Mouse (Mus musculus) spleen, adult 2 months (tissue): ENCODE results near the gene Chst11. TPM values are rescaled to one million over a fixed set of nuclear protein-coding genes. Genes with fewer than 3 reads are reported as not detected.

ENCODE experiments used
- DNase-seq, 2 experiments: peaks; one replicate each; pipeline versions ENCODE4 v3.0.0 to v3.0.0-alpha.2; 2012 to 2021; ENCODE audit warnings: low spot score in 2 of 2, low read depth in 1 of 2
- H3K27ac ChIP-seq: fragments of 200-500 bp; 2 replicates; pipeline ENCODE4 v1.5.1; 2012; ENCODE audit warnings: low read length, inconsistent platforms; ENCODE audit not compliant: insufficient read depth
- H3K27me3 ChIP-seq: fragments of 200-500 bp; 2 replicates; pipeline ENCODE4 v1.6.1; 2012; ENCODE audit warnings: mild to moderate bottlenecking, moderate library complexity, low read length, inconsistent platforms; ENCODE audit not compliant: control insufficient read depth, insufficient read depth
- H3K36me3 ChIP-seq: fragments of 200-500 bp; 2 replicates; pipeline ENCODE4 v1.6.1; 2012; ENCODE audit warnings: mild to moderate bottlenecking, low read length, inconsistent platforms; ENCODE audit not compliant: control insufficient read depth, insufficient read depth
- H3K4me1 ChIP-seq: fragments of 200-500 bp; 2 replicates; pipeline ENCODE4 v1.6.1; 2011; ENCODE audit warnings: inconsistent platforms; ENCODE audit not compliant: control insufficient read depth, insufficient read depth, insufficient read length
- H3K4me3 ChIP-seq: fragments of 200-500 bp; 2 replicates; pipeline ENCODE4 v1.5.1; 2011; ENCODE audit warnings: mild to moderate bottlenecking, inconsistent platforms; ENCODE audit not compliant: insufficient read depth, insufficient read length; ENCODE audit errors: extremely low read depth
- CTCF ChIP-seq: fragments of 200-500 bp; IDR thresholded peaks from 2 replicates; pipeline ENCODE4 v1.5.1; 2011; ENCODE audit warnings: mild to moderate bottlenecking, inconsistent platforms; ENCODE audit not compliant: insufficient read depth, insufficient read length, insufficient replicate concordance; ENCODE audit errors: extremely low read depth
- POLR2A ChIP-seq: fragments of 200-500 bp; IDR thresholded peaks from 2 replicates; pipeline ENCODE4 v1.6.1; 2011; ENCODE audit warnings: low read depth, low read length, inconsistent platforms
- WGBS: fragments of 180-500 bp; shearing (Covaris S2); methylation state at CpG from one replicate; pipeline ENCODE4 v1.1.7; 2018; 5-methylcytosine and 5-hydroxymethylcytosine counted together
- polyA plus RNA-seq: library from polyadenylated mRNA; depleted of rRNA; stranded (reverse); fragments of >200 nt; gene quantifications from 2 replicates; pipeline ENCODE4 v1.2.3, GENCODE M21; 2012

Gene Chst11
- polyA plus RNA-seq, 1 experiment, result 9.2 TPM

DNA sequence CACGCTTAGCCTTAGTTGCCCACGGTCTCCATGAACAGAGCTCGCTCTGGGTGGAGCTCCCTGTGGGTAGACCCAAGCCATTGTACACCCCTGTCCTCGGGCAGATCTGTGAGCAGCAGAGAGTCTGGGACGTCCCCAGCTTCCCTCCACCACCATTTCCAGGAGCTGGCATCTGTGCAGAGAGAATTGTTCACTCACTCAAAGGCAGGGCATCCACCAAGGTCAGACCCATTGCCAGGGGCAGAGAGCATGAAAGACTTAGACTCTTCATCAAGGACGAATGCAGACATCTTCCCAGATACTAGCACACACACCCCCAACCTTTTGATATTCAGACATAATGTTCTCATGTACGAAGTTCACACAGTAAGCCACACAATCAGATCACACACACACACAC, 216.2 kb downstream of the Chst11 start:
- Histone ChIP-seq H3K27me3 (no peaks in the 10 kb centered on the region), H3K27ac (no peak overlapping the region), H3K4me1 (no peaks in the 10 kb centered on the region), H3K36me3 (no peaks in the 10 kb centered on the region), H3K4me3 (no peak overlapping the region)
- WGBS, result 83% methylated on average over 7 of the region's 7 CpGs
- TF ChIP-seq CTCF (no peak), POLR2A (no peak)
- no peak for DNase-seq

- H3K4me1 ChIP-seq, result no peaks in the 10 kb centered on the region
- TF ChIP-seq CTCF (no peak), POLR2A (no peak)
- H3K27ac ChIP-seq, result no peak overlapping the region
- H3K36me3 ChIP-seq, result no peaks in the 10 kb centered on the region
- no peak for DNase-seq
- WGBS, result 91% methylated on average over 14 of the region's 14 CpGs
- H3K27me3 ChIP-seq, result no peaks in the 10 kb centered on the region
- H3K4me3 ChIP-seq, result no peak overlapping the region
Observed at GRCm38 (mm10) chr10:83202906-83203702, 217.8 kb downstream of the Chst11 start.

DNA sequence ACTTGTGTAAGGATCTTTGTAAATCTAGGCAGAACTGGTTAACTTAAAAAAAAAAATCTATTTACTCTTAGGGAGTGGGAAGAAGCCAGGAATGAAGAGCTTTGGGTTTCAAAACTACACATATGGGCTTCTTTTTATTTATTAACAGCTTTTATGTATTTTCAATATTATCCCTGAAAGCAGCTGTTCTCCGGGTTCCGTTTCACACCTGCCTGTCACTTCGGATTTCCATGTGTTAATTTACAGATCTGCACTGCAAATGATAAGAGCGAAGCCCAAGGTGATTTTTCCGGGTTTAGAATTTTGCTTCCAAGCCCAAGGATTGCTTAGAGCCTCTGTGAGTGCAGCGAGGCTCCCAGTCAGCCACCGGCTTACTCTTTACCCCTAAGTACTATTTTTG, 223.1 kb downstream of the Chst11 start:
- WGBS, result 90% methylated on average over 7 of the region's 7 CpGs

GRCm38 (mm10) chr10:83209388-83209787, 224.1 kb downstream of the Chst11 start:
- no peak overlapping the region for H3K27ac ChIP-seq

More for the DNA sequence above, 223.1 kb downstream of the Chst11 start:
- TF ChIP-seq POLR2A (no peak), CTCF (no peak)
- H3K36me3 ChIP-seq, result no peaks in the 10 kb centered on the region
- no peaks in the 10 kb centered on the region for H3K4me1 ChIP-seq
- no peak overlapping the region for H3K4me3 ChIP-seq
- no peak for DNase-seq
- no peak overlapping the region for H3K27ac ChIP-seq
- H3K27me3 ChIP-seq, result no peaks in the 10 kb centered on the region

GRCm38 (mm10) chr10:83210122-83210521, 224.8 kb downstream of the Chst11 start:
- WGBS, result 88% methylated on average over 16 of the region's 16 CpGs
- Histone ChIP-seq H3K27ac (no peak overlapping the region), H3K36me3 (no peaks in the 10 kb centered on the region), H3K27me3 (no peaks in the 10 kb centered on the region), H3K4me1 (no peaks in the 10 kb centered on the region), H3K4me3 (no peak overlapping the region)
- no peak for DNase-seq
- TF ChIP-seq POLR2A, result no peak
- TF ChIP-seq CTCF, result no peak

More at GRCm38 (mm10) chr10:83209388-83209787, 224.1 kb downstream of the Chst11 start:
- no peak for DNase-seq
- no peaks in the 10 kb centered on the region for H3K27me3 ChIP-seq
- H3K4me1 ChIP-seq, result no peaks in the 10 kb centered on the region
- H3K4me3 ChIP-seq, result no peak overlapping the region
- TF ChIP-seq CTCF (no peak), POLR2A (no peak)
- 88% methylated on average over 12 of the region's 12 CpGs for WGBS
- no peaks in the 10 kb centered on the region for H3K36me3 ChIP-seq

- no peaks in the 10 kb centered on the region for H3K36me3 ChIP-seq
- no peak overlapping the region for H3K4me3 ChIP-seq
- H3K4me1 ChIP-seq, result no peaks in the 10 kb centered on the region
- no peaks in the 10 kb centered on the region for H3K27me3 ChIP-seq
- 62% methylated on average over 6 of the region's 6 CpGs for WGBS
- TF ChIP-seq CTCF (no peak), POLR2A (no peak)
- H3K27ac ChIP-seq, result no peak overlapping the region
- no peak for DNase-seq
Observed at GRCm38 (mm10) chr10:83210968-83211583, 225.8 kb downstream of the Chst11 start.

DNA sequence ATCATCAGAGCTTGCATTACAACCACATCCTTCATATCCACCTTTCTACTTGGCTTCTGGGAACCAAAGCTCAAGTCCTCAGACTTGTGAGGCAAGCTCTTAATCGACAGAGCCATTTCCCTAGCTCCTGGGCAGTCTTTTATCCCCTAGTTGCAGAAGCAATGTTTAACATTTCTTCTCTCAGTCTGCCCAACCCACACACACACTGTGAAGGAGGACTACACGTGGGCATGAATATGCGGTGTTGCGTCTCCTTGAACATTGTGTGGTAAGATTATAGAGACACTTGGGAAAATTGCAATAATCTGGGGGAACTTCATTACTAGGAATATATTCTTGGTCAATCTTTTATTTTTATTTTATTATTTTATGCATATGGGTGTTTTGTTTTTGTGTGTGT, 227.3 kb downstream of the Chst11 start:
- no peak for TF ChIP-seq CTCF
- TF ChIP-seq POLR2A, result no peak
- Histone ChIP-seq H3K27me3 (no peaks in the 10 kb centered on the region), H3K4me3 (no peak overlapping the region), H3K4me1 (no peaks in the 10 kb centered on the region), H3K36me3 (no peaks in the 10 kb centered on the region), H3K27ac (no peak overlapping the region)
- no peak for DNase-seq
- WGBS, result 94% methylated on average over 4 of the region's 4 CpGs
